Mouse (Mus musculus) liver, embryonic 14.5 days (tissue): ENCODE data around the gene Rsad1.

ENCODE experiments used
- CTCF ChIP-seq: IDR thresholded peaks from 2 replicates; pipeline ENCODE4 v1.5.1; 2016; ENCODE audit warnings: antibody characterized with exemption, low read depth, control low read depth
- EP300 ChIP-seq: IDR thresholded peaks from 2 replicates; pipeline ENCODE4 v1.6.1; 2016; ENCODE audit warnings: antibody characterized with exemption, low read depth

GRCm38 (mm10) chr11:94585091-94585490 lies 36.0 kb upstream of the Rsad1 start:
- no peak for TF ChIP-seq CTCF
- no peak for TF ChIP-seq EP300
